Mouse (Mus musculus) left cerebral cortex, adult 6 months (tissue): ENCODE results near the gene Chgb. TPM values are rescaled to one million over a fixed set of nuclear protein-coding genes. Genes with fewer than 3 reads are reported as not detected.

ENCODE experiments used
- long read RNA-seq, 2 experiments: library from polyadenylated mRNA; unstranded; transcript quantifications; one replicate each; pipeline ENCODE4 v2.0.0; 2019 to 2020
- polyA plus RNA-seq: library from polyadenylated mRNA; unstranded; fragments of <200 nt; fragmentation: Nextera tagmentation; gene quantifications from 2 replicates; pipeline ENCODE4 v1.2.3, GENCODE M21; 2021

The Chgb gene
- 177 and 204 TPM in 2 replicates for polyA plus RNA-seq
- long read RNA-seq, experiment 1, transcript Chgb-201 (5 exons, 2,740 nt) = major isoform, 637 of 724 reads
- long read RNA-seq, experiment 1, partial matches to known transcripts = 66 of 724 reads
- long read RNA-seq, experiment 1, other reads (novel, unspliced or antisense) = 21 of 724 reads
- long read RNA-seq, experiment 2, transcript Chgb-201 (5 exons, 2,740 nt) = major isoform, 211 of 501 reads
- long read RNA-seq, experiment 2, partial matches to known transcripts = 263 of 501 reads
- long read RNA-seq, experiment 2, other reads (novel, unspliced or antisense) = 27 of 501 reads

DNA sequence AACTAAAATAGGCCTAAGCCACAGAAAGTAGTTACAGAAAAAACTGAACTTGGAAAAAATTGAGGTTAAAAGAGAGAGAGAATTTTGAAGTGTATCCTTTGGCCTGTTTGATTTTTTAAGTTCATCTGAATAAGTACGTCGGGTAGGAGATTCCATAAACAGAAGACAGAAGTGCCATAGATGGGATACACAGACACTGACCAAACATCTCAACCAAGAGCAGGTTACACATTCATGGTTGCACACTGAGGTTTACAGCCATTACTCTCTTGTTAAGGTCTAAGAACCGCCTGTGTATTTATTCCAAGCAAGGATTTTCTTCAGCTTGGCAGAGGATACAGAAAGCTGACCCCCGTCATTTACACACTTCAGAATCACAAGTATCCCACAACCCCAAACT lies at the start of gene Chgb:
Gene Chgb, plus strand, starts transcription at position 301 of the 400 bp plus-strand sequence.

DNA sequence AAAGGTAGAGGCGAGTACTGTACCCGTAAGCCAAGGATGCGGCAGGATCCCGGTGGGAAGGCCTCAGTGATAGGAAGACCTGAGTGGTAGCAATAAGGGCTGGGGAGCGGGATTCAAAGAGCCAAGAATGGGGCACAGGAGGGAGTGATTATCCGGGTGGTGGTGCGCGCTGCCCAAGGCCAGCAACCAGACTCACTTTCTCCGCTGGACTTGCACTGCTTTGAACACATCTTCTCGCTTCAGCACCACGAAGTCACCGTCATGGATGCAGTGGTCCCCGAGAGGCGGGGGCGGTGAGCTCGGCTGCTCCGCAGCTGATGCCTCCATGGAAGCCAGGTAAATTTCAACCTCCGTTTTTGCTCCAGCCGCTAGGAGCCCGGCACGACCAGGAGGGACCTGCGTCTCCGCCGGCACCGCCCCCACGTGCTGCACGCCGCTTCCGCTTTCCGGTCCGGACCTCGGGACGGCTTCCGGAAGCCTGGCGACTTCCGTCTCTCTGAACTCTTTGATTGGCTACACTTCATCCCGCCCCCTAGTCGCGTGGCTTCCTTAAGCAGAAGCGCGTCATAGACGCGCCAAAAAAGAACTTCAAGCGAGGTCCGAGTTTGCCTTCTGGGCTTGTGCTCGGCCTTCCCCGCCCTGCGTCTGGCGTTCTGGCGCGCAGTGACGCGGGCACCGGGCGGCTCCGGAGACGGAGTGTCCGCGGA lies 34.7 kb downstream of the Chgb start, which contains the start of the genes Trmt6 and Mcm8:
Gene Trmt6, minus strand, starts transcription at position 448 of the 707 bp plus-strand sequence.
Gene Mcm8, plus strand, starts transcription at position 534 of the 707 bp plus-strand sequence.

Other genes with a start within 250 kb of the Chgb start
- 40.8 and 41.0 TPM in 2 replicates for gene Gpcpd1, start 193.5 kb upstream of the Chgb start, polyA plus RNA-seq
- 37.5 and 38.3 TPM in 2 replicates for gene Shld1, start 94.3 kb upstream of the Chgb start, polyA plus RNA-seq
- 33.7 TPM in 2 replicates for gene Trmt6, start 34.8 kb downstream of the Chgb start, polyA plus RNA-seq
- gene Mcm8, start 34.9 kb downstream of the Chgb start, polyA plus RNA-seq = 2.5 and 3.0 TPM in 2 replicates
- 14.2 and 16.8 TPM in 2 replicates for gene Crls1, start 65.4 kb downstream of the Chgb start, polyA plus RNA-seq
- gene Lrrn4, start 99.6 kb downstream of the Chgb start, polyA plus RNA-seq = 0.20 and 0.40 TPM in 2 replicates
- gene Fermt1, start 164.6 kb downstream of the Chgb start, polyA plus RNA-seq = 0.56 and 0.91 TPM in 2 replicates